Mouse (Mus musculus): ENCODE measurements around the gene Fam240b.

The Fam240b gene

GRCm38 (mm10) chr13:64439471-64439870, 58.1 kb downstream of the Fam240b start:
- DNase-seq: no peak

GRCm38 (mm10) chr13:64438863-64439452, 58.6 kb downstream of the Fam240b start:
- DNase-seq: peak; percentile 64 to 69

GRCm38 (mm10) chr13:64437801-64438200, 59.8 kb downstream of the Fam240b start:
- DNase-seq: no peak

- DNase-seq: peak; percentile 85 to 93
Observed at GRCm38 (mm10) chr13:64432017-64432995, 65.3 kb downstream of the Fam240b start, which contains the start of gene Cdk20. TSS of gene Cdk20 (plus strand) at chr13:64432314.
